ENCODE assay signal across 8 mouse cellular contexts in the genomic region with DNA sequence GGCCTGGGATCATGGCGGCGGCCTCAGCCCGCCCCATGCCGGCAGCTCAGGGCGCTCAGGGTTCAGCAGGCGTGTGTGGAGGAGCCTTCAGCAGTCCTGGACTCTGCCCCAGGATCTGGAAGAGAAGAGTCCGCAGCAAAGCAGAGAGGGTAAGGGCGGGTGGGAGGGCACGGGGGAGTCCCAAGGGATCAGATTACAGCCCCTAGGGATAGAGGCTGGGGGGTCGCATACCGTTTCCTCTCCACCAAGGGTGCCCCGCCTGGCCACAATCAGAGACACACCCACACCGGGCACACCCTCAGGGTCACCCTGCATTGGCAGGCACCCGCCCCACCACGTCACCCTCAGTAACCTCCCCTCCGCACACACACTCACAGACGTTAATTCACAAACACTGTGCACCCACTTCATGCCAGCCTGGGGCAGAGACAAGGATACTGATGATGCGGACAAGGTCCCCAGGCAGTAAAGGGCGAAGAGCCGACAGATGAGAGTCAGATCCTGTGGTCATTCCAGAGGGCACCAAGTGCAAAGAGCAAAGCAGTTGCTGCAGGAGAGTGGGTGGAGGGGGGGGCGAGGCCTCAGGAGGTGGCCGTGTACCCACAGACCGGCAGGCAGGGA. TPM values are rescaled to one million over a fixed set of nuclear protein-coding genes. Genes with fewer than 3 reads are reported as not detected.
A peak's percentile ranks its signal among the peaks of the same experiment; 100 is the strongest.
DNase-seq lines count a peak whose midpoint lies in the region; ATAC-seq and TF ChIP-seq lines count a peak whose summit lies in the region.

No protein-coding gene starts in this region.

- 46% methylated on average over 23 of the region's 23 CpGs for WGBS in liver, embryonic 12.5 days (ENCODE audit: insufficient replicate concordance)
- WGBS in liver, postnatal 0 days (ENCODE audit: insufficient replicate concordance): 54% methylated on average over 23 of the region's 23 CpGs
- WGBS in forebrain, embryonic 14.5 days: 47% methylated on average over 23 of the region's 23 CpGs
- 24% methylated on average over 23 of the region's 23 CpGs for WGBS in kidney, embryonic 15.5 days
- 44% methylated on average over 20 of the region's 23 CpGs for WGBS in midbrain, embryonic 16.5 days

- H3K9me3 ChIP-seq in liver, embryonic 12.5 days (replicated peaks): no peaks in the 10 kb centered on the region
- H3K9me3 ChIP-seq in liver, postnatal 0 days (ENCODE audit: low read length): no peaks in the 10 kb centered on the region
- H3K9me3 ChIP-seq in forebrain, embryonic 14.5 days (replicated peaks; ENCODE audit: control insufficient read depth, low read length): no peaks in the 10 kb centered on the region
- no peaks in the 10 kb centered on the region for H3K9me3 ChIP-seq in kidney, embryonic 15.5 days (replicated peaks)
- no peaks in the 10 kb centered on the region for H3K9me3 ChIP-seq in midbrain, embryonic 16.5 days (replicated peaks; ENCODE audit: control insufficient read depth, low read length, poor library complexity, severe bottlenecking)

- no peak overlapping the region for H3K4me3 ChIP-seq in liver, embryonic 12.5 days
- no peak overlapping the region for H3K4me3 ChIP-seq in liver, postnatal 0 days (ENCODE audit: low read depth, low read length)
- H3K4me3 ChIP-seq in forebrain, embryonic 14.5 days (ENCODE audit: low read depth, low read length): no peak overlapping the region
- H3K4me3 ChIP-seq in kidney, embryonic 15.5 days (replicated peaks): peak overlapping the region; percentile 41
- no peak overlapping the region for H3K4me3 ChIP-seq in midbrain, embryonic 16.5 days (ENCODE audit: low read depth, low read length)

- peaks cover 53% of the 10 kb centered on the region for H3K4me1 ChIP-seq in liver, embryonic 12.5 days
- H3K4me1 ChIP-seq in liver, postnatal 0 days (ENCODE audit: insufficient read depth): peaks cover 20% of the 10 kb centered on the region
- peaks cover 5% of the 10 kb centered on the region; the same call in 1 of the 2 replicates for H3K4me1 ChIP-seq in forebrain, embryonic 14.5 days (ENCODE audit: control insufficient read depth, insufficient read depth, low read length)
- H3K4me1 ChIP-seq in kidney, embryonic 15.5 days: peaks cover 84% of the 10 kb centered on the region
- H3K4me1 ChIP-seq in midbrain, embryonic 16.5 days (ENCODE audit: control insufficient read depth, insufficient read depth, low read length): peaks cover 8% of the 10 kb centered on the region

- H3K4me2 ChIP-seq in liver, embryonic 12.5 days: 0 out of 2 replicates have a peak overlapping the region, but pooled peaks have one; percentile 3
- H3K4me2 ChIP-seq in liver, postnatal 0 days (ENCODE audit: low read depth, low read length): no peak overlapping the region
- no peak overlapping the region for H3K4me2 ChIP-seq in forebrain, embryonic 14.5 days (ENCODE audit: low read length)
- peak overlapping the region; percentile 60 for H3K4me2 ChIP-seq in kidney, embryonic 15.5 days
- H3K4me2 ChIP-seq in midbrain, embryonic 16.5 days (ENCODE audit: low read length): 0 out of 2 replicates have a peak overlapping the region, but pooled peaks have one; percentile 8

- H3K9ac ChIP-seq in liver, embryonic 12.5 days: no peak overlapping the region
- H3K9ac ChIP-seq in liver, postnatal 0 days (replicated peaks): no peak overlapping the region
- H3K9ac ChIP-seq in forebrain, embryonic 14.5 days (ENCODE audit: low read length): 0 out of 2 replicates have a peak overlapping the region, but pooled peaks have one; percentile 29
- H3K9ac ChIP-seq in kidney, embryonic 15.5 days: peak overlapping the region; percentile 51
- H3K9ac ChIP-seq in midbrain, embryonic 16.5 days (ENCODE audit: low read depth, low read length): 0 out of 2 replicates have a peak overlapping the region, but pooled peaks have one; percentile 10

- TF ChIP-seq CTCF in liver, postnatal 0 days (IDR thresholded peaks at IDR 0.05; ENCODE audit: low read depth): no peak

- no peak for TF ChIP-seq EP300 in liver, postnatal 0 days (IDR thresholded peaks at IDR 0.05; ENCODE audit: low read depth)

- no peaks in the 10 kb centered on the region for H3K36me3 ChIP-seq in liver, embryonic 12.5 days
- no peaks in the 10 kb centered on the region for H3K36me3 ChIP-seq in liver, postnatal 0 days (replicated peaks; ENCODE audit: insufficient read depth, low read length)
- H3K36me3 ChIP-seq in forebrain, embryonic 14.5 days (ENCODE audit: control insufficient read depth, insufficient read depth, low read length): no peaks in the 10 kb centered on the region
- peaks cover 11% of the 10 kb centered on the region for H3K36me3 ChIP-seq in kidney, embryonic 15.5 days
- H3K36me3 ChIP-seq in midbrain, embryonic 16.5 days (ENCODE audit: control insufficient read depth, insufficient read depth, low read length): no peaks in the 10 kb centered on the region

- DNase-seq in liver, postnatal 0 days: no peak
- no peak for DNase-seq in forebrain, embryonic 14.5 days (ENCODE audit: low spot score)
- DNase-seq in embryo, embryonic 10 days (ENCODE audit: low spot score): no peak
- DNase-seq in layer of hippocampus, adult 8-10 months (ENCODE audit: low spot score in 2 of 2): no peak
- DNase-seq in right cerebral cortex, postnatal 36 days (ENCODE audit: low spot score in 2 of 2): no peak

- H3K27ac ChIP-seq in liver, embryonic 12.5 days: no peak overlapping the region
- no peak overlapping the region for H3K27ac ChIP-seq in liver, postnatal 0 days (ENCODE audit: low read depth)
- H3K27ac ChIP-seq in forebrain, embryonic 14.5 days (ENCODE audit: low read depth, low read length): no peak overlapping the region
- peak overlapping the region; percentile 94 for H3K27ac ChIP-seq in kidney, embryonic 15.5 days
- no peak overlapping the region for H3K27ac ChIP-seq in midbrain, embryonic 16.5 days (ENCODE audit: low read length)

- peak; percentile 28; the same call in 1 of the 2 replicates for ATAC-seq in liver, embryonic 12.5 days
- no peak for ATAC-seq in liver, postnatal 0 days
- no peak for ATAC-seq in forebrain, embryonic 14.5 days
- peak; percentile 63 for ATAC-seq in kidney, embryonic 15.5 days (replicated peaks; ENCODE audit: low FRiP score)
- ATAC-seq in midbrain, embryonic 16.5 days: no peak

- H3K27me3 ChIP-seq in liver, embryonic 12.5 days (replicated peaks): peaks cover 58% of the 10 kb centered on the region
- H3K27me3 ChIP-seq in liver, postnatal 0 days (ENCODE audit: insufficient read depth, low read length): no peaks in the 10 kb centered on the region
- no peaks in the 10 kb centered on the region for H3K27me3 ChIP-seq in forebrain, embryonic 14.5 days (replicated peaks; ENCODE audit: control insufficient read depth, insufficient read depth, low read length)
- H3K27me3 ChIP-seq in kidney, embryonic 15.5 days: 0 out of 2 replicates have a peak, but pooled peaks cover 3% of the 10 kb centered on the region
- H3K27me3 ChIP-seq in midbrain, embryonic 16.5 days (ENCODE audit: control insufficient read depth, insufficient read depth, low read depth, low read length): no peaks in the 10 kb centered on the region

RNA-seq across cellular contexts. Expression of a gene that starts 3.9 kb away (rescaled TPM):
- polyA plus RNA-seq in liver, embryonic 12.5 days (2016; fragmentation: Nextera tagmentation; extraction: Ambion mirVana): 0.35 and 0.52 TPM in 2 replicates
- 0.41 and 0.56 TPM in 2 replicates for polyA plus RNA-seq in liver, postnatal 0 days (2015; fragmentation: Nextera tagmentation; extraction: Ambion mirVana)
- polyA plus RNA-seq in forebrain, embryonic 14.5 days (2014; fragmentation: Nextera tagmentation; extraction: Ambion mirVana): 0.85 and 1.3 TPM in 2 replicates
- polyA plus RNA-seq in kidney, embryonic 15.5 days (2015; fragmentation: Nextera tagmentation; extraction: Ambion mirVana): 21.1 and 22.5 TPM in 2 replicates
- 3.7 and 3.9 TPM in 2 replicates for polyA plus RNA-seq in midbrain, embryonic 16.5 days (2015; fragmentation: Nextera tagmentation; extraction: Ambion mirVana)
- total RNA-seq in layer of hippocampus, adult 8-10 months (2022): 1 to 10 TPM; 2.9 to 5.0 (median 4.4) TPM

RNA-seq across cellular contexts. Expression of a gene that starts 17.7 kb away (rescaled TPM):
- 171 TPM in 2 replicates for polyA plus RNA-seq in liver, embryonic 12.5 days (2016; fragmentation: Nextera tagmentation; extraction: Ambion mirVana)
- 63.6 and 68.0 TPM in 2 replicates for polyA plus RNA-seq in liver, postnatal 0 days (2015; fragmentation: Nextera tagmentation; extraction: Ambion mirVana)
- polyA plus RNA-seq in forebrain, embryonic 14.5 days (2014; fragmentation: Nextera tagmentation; extraction: Ambion mirVana): 18.7 and 19.1 TPM in 2 replicates
- polyA plus RNA-seq in kidney, embryonic 15.5 days (2015; fragmentation: Nextera tagmentation; extraction: Ambion mirVana): 47.8 and 55.8 TPM in 2 replicates
- 14.6 and 15.4 TPM in 2 replicates for polyA plus RNA-seq in midbrain, embryonic 16.5 days (2015; fragmentation: Nextera tagmentation; extraction: Ambion mirVana)
- 10 to 100 TPM; 12.4 to 15.4 (median 14.0) TPM for total RNA-seq in layer of hippocampus, adult 8-10 months (2022)

RNA-seq across cellular contexts. Expression of a gene that starts 24.5 kb away (rescaled TPM):
- 0.99 and 1.2 TPM in 2 replicates for polyA plus RNA-seq in liver, embryonic 12.5 days (2016; fragmentation: Nextera tagmentation; extraction: Ambion mirVana)
- polyA plus RNA-seq in liver, postnatal 0 days (2015; fragmentation: Nextera tagmentation; extraction: Ambion mirVana): 0.65 and 0.86 TPM in 2 replicates
- polyA plus RNA-seq in forebrain, embryonic 14.5 days (2014; fragmentation: Nextera tagmentation; extraction: Ambion mirVana): 0.66 and 1.0 TPM in 2 replicates
- polyA plus RNA-seq in kidney, embryonic 15.5 days (2015; fragmentation: Nextera tagmentation; extraction: Ambion mirVana): 1.3 TPM in 2 replicates
- polyA plus RNA-seq in midbrain, embryonic 16.5 days (2015; fragmentation: Nextera tagmentation; extraction: Ambion mirVana): 2.0 and 2.4 TPM in 2 replicates
- 1 to 10 TPM; 1.7 to 2.4 (median 1.9) TPM for total RNA-seq in layer of hippocampus, adult 8-10 months (2022)

RNA-seq across cellular contexts. Expression of a gene that starts 26.5 kb away (rescaled TPM):
- 12.5 and 12.9 TPM in 2 replicates for polyA plus RNA-seq in liver, embryonic 12.5 days (2016; fragmentation: Nextera tagmentation; extraction: Ambion mirVana)
- 10.4 and 11.6 TPM in 2 replicates for polyA plus RNA-seq in liver, postnatal 0 days (2015; fragmentation: Nextera tagmentation; extraction: Ambion mirVana)
- polyA plus RNA-seq in forebrain, embryonic 14.5 days (2014; fragmentation: Nextera tagmentation; extraction: Ambion mirVana): 17.4 and 18.7 TPM in 2 replicates
- 16.0 and 19.3 TPM in 2 replicates for polyA plus RNA-seq in kidney, embryonic 15.5 days (2015; fragmentation: Nextera tagmentation; extraction: Ambion mirVana)
- 14.9 and 18.6 TPM in 2 replicates for polyA plus RNA-seq in midbrain, embryonic 16.5 days (2015; fragmentation: Nextera tagmentation; extraction: Ambion mirVana)
- 10 to 100 TPM; 11.8 to 18.4 (median 15.4) TPM for total RNA-seq in layer of hippocampus, adult 8-10 months (2022)

RNA-seq across cellular contexts. Expression of a gene that starts 28.4 kb away (rescaled TPM):
- polyA plus RNA-seq in liver, embryonic 12.5 days (2016; fragmentation: Nextera tagmentation; extraction: Ambion mirVana): 3.6 and 3.9 TPM in 2 replicates
- 2.5 and 3.3 TPM in 2 replicates for polyA plus RNA-seq in liver, postnatal 0 days (2015; fragmentation: Nextera tagmentation; extraction: Ambion mirVana)
- 2.6 and 3.3 TPM in 2 replicates for polyA plus RNA-seq in forebrain, embryonic 14.5 days (2014; fragmentation: Nextera tagmentation; extraction: Ambion mirVana)
- polyA plus RNA-seq in kidney, embryonic 15.5 days (2015; fragmentation: Nextera tagmentation; extraction: Ambion mirVana): 8.6 and 10.5 TPM in 2 replicates
- 7.2 TPM in 2 replicates for polyA plus RNA-seq in midbrain, embryonic 16.5 days (2015; fragmentation: Nextera tagmentation; extraction: Ambion mirVana)
- total RNA-seq in layer of hippocampus, adult 8-10 months (2022): 1 to 10 TPM; 7.6 to 9.7 (median 8.4) TPM

Comparison
In these comparisons a context has a peak if more than half of its experiments do, and no peak if none do; other contexts are left out.
1. ATAC-seq: peak in liver, embryonic 12.5 days (single experiment) and kidney, embryonic 15.5 days (single experiment); none in liver, postnatal 0 days (single experiment), forebrain, embryonic 14.5 days (single experiment) and midbrain, embryonic 16.5 days (single experiment).
2. H3K4me2 ChIP-seq: peak in liver, embryonic 12.5 days (single experiment), kidney, embryonic 15.5 days (single experiment) and midbrain, embryonic 16.5 days (single experiment); none in liver, postnatal 0 days (single experiment) and forebrain, embryonic 14.5 days (single experiment).
3. H3K9ac ChIP-seq: peak in forebrain, embryonic 14.5 days (single experiment), kidney, embryonic 15.5 days (single experiment) and midbrain, embryonic 16.5 days (single experiment); none in liver, embryonic 12.5 days (single experiment) and liver, postnatal 0 days (single experiment).